Comparison of ENCODE assay signal across 26 mouse cellular contexts in genomic region chr12:32983081-32983480, GRCm38 (mm10). TPM values are rescaled to one million over a fixed set of nuclear protein-coding genes. Genes with fewer than 3 reads are reported as not detected.
DNase-seq lines count a peak whose midpoint lies in the region; ATAC-seq and TF ChIP-seq lines count a peak whose summit lies in the region.
"Had no signal": no experiment of that assay in that cellular context is flagged by ENCODE, and none has a peak within 500 bp of the region (broad histone marks: within the 10 kb centered on the region; RNA-seq: fewer than 3 reads in every experiment).

No protein-coding gene starts in this region.

- no peak for TF ChIP-seq CTCF in layer of hippocampus, adult 2 months (conservative IDR thresholded peaks at IDR 0.05)

- no peaks in the 10 kb centered on the region for H3K36me3 ChIP-seq in forebrain, embryonic 15.5 days
- H3K36me3 ChIP-seq in forebrain, embryonic 11.5 days (ENCODE audit: control insufficient read depth, insufficient read depth, low read length): no peaks in the 10 kb centered on the region
- H3K36me3 ChIP-seq: heart, embryonic 15.5 days; hindbrain, embryonic 13.5 days; intestine, embryonic 15.5 days had no signal

- DNase-seq in cerebellum, adult 9-11 months: peak; percentile 19
- DNase-seq in cerebellum, postnatal 4 days (ENCODE audit: low spot score in 2 of 2): no peak
- no peak for DNase-seq in forebrain, embryonic 11.5 days (ENCODE audit: low spot score)
- DNase-seq in layer of hippocampus, adult 2 months (ENCODE audit: low spot score in 2 of 2): no peak
- DNase-seq in layer of hippocampus, postnatal 10 days (ENCODE audit: low spot score in 2 of 2): no peak
- DNase-seq in ZHBTc4 (ENCODE audit: low read depth, low spot score): peak; percentile 35
- no peak for DNase-seq in kidney, postnatal 36 days
- DNase-seq: adrenal gland, adult 8-10 months; adrenal gland, postnatal 25 days; B cell, adult 2 months; gastrocnemius, postnatal 10 days; gastrocnemius, postnatal 36 days; heart, postnatal 10 days; heart, postnatal 36 days; kidney, adult 11 months; kidney, adult 8-10 months had no signal

- WGBS in forebrain, embryonic 15.5 days: 100% methylated on average over 1 of the region's 1 CpGs
- WGBS in forebrain, embryonic 11.5 days: 96% methylated on average over 1 of the region's 1 CpGs

- peaks cover 6% of the 10 kb centered on the region; the same call in 1 of the 2 replicates for H3K4me1 ChIP-seq in forebrain, embryonic 15.5 days
- no peaks in the 10 kb centered on the region for H3K4me1 ChIP-seq in forebrain, embryonic 11.5 days (replicated peaks; ENCODE audit: control insufficient read depth, insufficient read depth, low read length)
- H3K4me1 ChIP-seq: heart, embryonic 12.5 days; heart, embryonic 15.5 days; hindbrain, embryonic 10.5 days; hindbrain, embryonic 13.5 days; intestine, embryonic 15.5 days had no signal

- no peak overlapping the region for H3K4me3 ChIP-seq in forebrain, embryonic 15.5 days
- no peak overlapping the region for H3K4me3 ChIP-seq in forebrain, embryonic 11.5 days (ENCODE audit: low read depth, low read length)
- no peak overlapping the region for H3K4me3 ChIP-seq in layer of hippocampus, adult 2 months
- H3K4me3 ChIP-seq: heart, embryonic 12.5 days; heart, embryonic 15.5 days; hindbrain, embryonic 10.5 days; hindbrain, embryonic 13.5 days; intestine, embryonic 15.5 days had no signal

- 0 out of 2 replicates have a peak, but pooled peaks have one; percentile 32 for ATAC-seq in forebrain, embryonic 15.5 days (replicated peaks)
- no peak for ATAC-seq in forebrain, embryonic 11.5 days (replicated peaks; ENCODE audit: low FRiP score)
- ATAC-seq: activated CD4-positive, CD25-positive, alpha-beta regulatory T cell, adult 4 months; hindbrain, embryonic 16.5 days; intestine, embryonic 15.5 days; Patski had no signal

- H3K9me3 ChIP-seq in forebrain, embryonic 15.5 days: no peaks in the 10 kb centered on the region
- no peaks in the 10 kb centered on the region for H3K9me3 ChIP-seq in forebrain, embryonic 11.5 days (ENCODE audit: control insufficient read depth, low read length)
- H3K9me3 ChIP-seq: heart, embryonic 12.5 days; heart, embryonic 15.5 days; hindbrain, embryonic 13.5 days; intestine, embryonic 15.5 days had no signal

- no peak overlapping the region for H3K4me2 ChIP-seq in forebrain, embryonic 15.5 days (replicated peaks)
- H3K4me2 ChIP-seq in forebrain, embryonic 11.5 days (ENCODE audit: low read depth, low read length, severe bottlenecking): no peak overlapping the region
- H3K4me2 ChIP-seq: heart, embryonic 12.5 days; heart, embryonic 15.5 days; hindbrain, embryonic 13.5 days; intestine, embryonic 15.5 days had no signal

- H3K9ac ChIP-seq in forebrain, embryonic 15.5 days (replicated peaks): no peak overlapping the region
- H3K9ac ChIP-seq in forebrain, embryonic 11.5 days (ENCODE audit: low read length): no peak overlapping the region
- H3K9ac ChIP-seq: heart, embryonic 12.5 days; heart, embryonic 15.5 days; hindbrain, embryonic 13.5 days; intestine, embryonic 15.5 days had no signal

- H3K27ac ChIP-seq in forebrain, embryonic 15.5 days (replicated peaks): peak overlapping the region; percentile 61
- no peak overlapping the region for H3K27ac ChIP-seq in forebrain, embryonic 11.5 days (ENCODE audit: low read depth, low read length)
- peak overlapping the region; percentile 76 for H3K27ac ChIP-seq in layer of hippocampus, adult 2 months
- H3K27ac ChIP-seq: heart, embryonic 15.5 days; hindbrain, embryonic 10.5 days; hindbrain, embryonic 13.5 days; intestine, embryonic 15.5 days had no signal

- no peaks in the 10 kb centered on the region for H3K27me3 ChIP-seq in forebrain, embryonic 15.5 days
- no peaks in the 10 kb centered on the region for H3K27me3 ChIP-seq in forebrain, embryonic 11.5 days (ENCODE audit: control insufficient read depth, insufficient read depth, low read length)
- H3K27me3 ChIP-seq: CH12.LX; heart, embryonic 12.5 days; heart, embryonic 15.5 days; hindbrain, embryonic 13.5 days; intestine, embryonic 15.5 days; Patski had no signal

RNA-seq across cellular contexts. Expression of gene Sypl, which starts 29.4 kb away (rescaled TPM):
- polyA plus RNA-seq in forebrain, embryonic 15.5 days (2015; fragmentation: Nextera tagmentation; extraction: Ambion mirVana): 39.8 TPM in 2 replicates
- polyA plus RNA-seq in forebrain, embryonic 11.5 days (2014; fragmentation: Nextera tagmentation; extraction: Ambion mirVana): 49.4 and 53.3 TPM in 2 replicates
- total RNA-seq in layer of hippocampus, adult 2 months (2021): 10 to 100 TPM; 44.1 to 46.0 TPM
- total RNA-seq in layer of hippocampus, postnatal 10 days (2021): 10 to 100 TPM; 35.6 to 35.7 TPM

Comparison
In these comparisons a context has a peak if more than half of its experiments do, and no peak if none do; other contexts are left out.
1. DNase-seq: peak in cerebellum, adult 9-11 months (single experiment) and ZHBTc4 (single experiment); none in cerebellum, postnatal 4 days (0 of 2), forebrain, embryonic 11.5 days (single experiment), layer of hippocampus, adult 2 months (0 of 2), layer of hippocampus, postnatal 10 days (0 of 2) and kidney, postnatal 36 days (0 of 2).